Mouse (Mus musculus) testis, adult 2 months (tissue): ENCODE results near the gene Gm21915. TPM values are rescaled to one million over a fixed set of nuclear protein-coding genes. Genes with fewer than 3 reads are reported as not detected.

Experiments used
- H3K27ac ChIP-seq: fragments of 200-500 bp; 2 replicates; pipeline ENCODE4 v1.5.1; 2012; ENCODE audit warnings: low read depth, low read length; ENCODE audit not compliant: control insufficient read depth, insufficient read depth
- H3K27me3 ChIP-seq: fragments of 200-500 bp; 2 replicates; pipeline ENCODE4 v1.6.1; 2012; ENCODE audit warnings: mild to moderate bottlenecking, low read length, moderate library complexity; ENCODE audit not compliant: control insufficient read depth, insufficient read depth
- H3K36me3 ChIP-seq: fragments of 200-500 bp; 2 replicates; pipeline ENCODE4 v1.6.1; 2012; ENCODE audit warnings: mild to moderate bottlenecking, low read length; ENCODE audit not compliant: control insufficient read depth, insufficient read depth
- H3K4me1 ChIP-seq: fragments of 200-500 bp; 2 replicates; pipeline ENCODE4 v1.6.1; 2012; ENCODE audit warnings: low read length; ENCODE audit not compliant: control insufficient read depth, insufficient read depth
- H3K4me3 ChIP-seq: fragments of 200-500 bp; 2 replicates; pipeline ENCODE4 v1.5.1; 2012; ENCODE audit warnings: low read depth, mild to moderate bottlenecking, low read length, moderate library complexity, mixed read lengths; ENCODE audit not compliant: control insufficient read depth
- CTCF ChIP-seq: fragments of 200-500 bp; IDR thresholded peaks from 2 replicates; pipeline ENCODE4 v1.5.1; 2012; ENCODE audit warnings: low read depth, mild to moderate bottlenecking, inconsistent platforms, low read length, moderate library complexity; ENCODE audit not compliant: control insufficient read depth, insufficient read depth, insufficient replicate concordance
- POLR2A ChIP-seq: fragments of 200-500 bp; IDR thresholded peaks from 2 replicates; pipeline ENCODE4 v1.6.1; 2012; ENCODE audit warnings: low read depth, mild to moderate bottlenecking, inconsistent platforms, low read length, moderate library complexity; ENCODE audit not compliant: control insufficient read depth
- polyA plus RNA-seq: library from polyadenylated mRNA; depleted of rRNA; stranded (reverse); fragments of >200 nt; gene quantifications from 2 replicates; pipeline ENCODE4 v1.2.3, GENCODE M21; 2012

Gene Gm21915
- polyA plus RNA-seq, 1 experiment: not detected

DNA sequence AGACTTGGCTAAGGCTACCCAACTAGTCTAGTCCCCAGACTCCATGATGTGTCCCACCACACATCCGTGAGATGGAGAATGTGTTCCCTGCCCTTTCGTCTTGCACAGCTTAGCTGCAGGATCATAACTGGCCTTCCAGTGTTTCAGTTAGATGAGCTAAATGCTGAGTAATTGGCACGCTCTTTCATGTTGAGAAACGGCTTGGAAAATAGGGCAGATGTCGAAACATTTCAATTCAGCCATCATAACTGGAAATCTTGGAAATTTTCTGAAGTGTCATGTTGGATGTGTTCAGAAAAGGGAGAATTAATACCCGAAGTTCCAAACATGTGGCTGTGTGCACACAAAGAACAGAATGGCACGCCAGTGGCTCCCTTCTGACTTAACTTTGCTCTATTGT is 20.1 kb downstream of the Gm21915 start:
- Histone ChIP-seq H3K4me3 (no peak overlapping the region), H3K4me1 (peaks cover 10% of the 10 kb centered on the region), H3K27me3 (no peaks in the 10 kb centered on the region), H3K27ac (no peak overlapping the region), H3K36me3 (no peaks in the 10 kb centered on the region)
- TF ChIP-seq CTCF: no peak
- no peak for TF ChIP-seq POLR2A

DNA sequence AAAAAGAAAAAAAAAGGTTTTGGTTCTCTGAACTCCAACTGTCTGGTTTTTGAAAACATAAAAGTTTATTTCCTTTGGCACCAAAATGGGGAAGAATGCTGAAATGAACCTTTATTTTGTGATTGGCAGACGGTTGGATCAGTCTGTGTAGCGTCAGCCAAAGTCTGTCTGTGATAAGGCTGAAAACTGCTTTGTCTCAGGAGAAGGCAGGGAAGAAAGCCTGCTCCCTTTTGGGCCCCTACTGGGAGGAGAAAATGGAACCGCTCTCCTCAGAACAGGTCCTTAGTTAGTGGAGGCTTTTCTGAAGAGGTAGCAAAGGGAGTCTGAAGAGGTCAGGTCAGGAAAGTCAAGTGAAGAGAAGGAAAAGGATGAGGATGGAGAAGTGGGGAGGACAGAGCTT is 22.6 kb downstream of the Gm21915 start:
- Histone ChIP-seq H3K4me1 (no peaks in the 10 kb centered on the region), H3K36me3 (no peaks in the 10 kb centered on the region), H3K4me3 (no peak overlapping the region), H3K27ac (no peak overlapping the region), H3K27me3 (no peaks in the 10 kb centered on the region)
- TF ChIP-seq CTCF (no peak), POLR2A (no peak)

DNA sequence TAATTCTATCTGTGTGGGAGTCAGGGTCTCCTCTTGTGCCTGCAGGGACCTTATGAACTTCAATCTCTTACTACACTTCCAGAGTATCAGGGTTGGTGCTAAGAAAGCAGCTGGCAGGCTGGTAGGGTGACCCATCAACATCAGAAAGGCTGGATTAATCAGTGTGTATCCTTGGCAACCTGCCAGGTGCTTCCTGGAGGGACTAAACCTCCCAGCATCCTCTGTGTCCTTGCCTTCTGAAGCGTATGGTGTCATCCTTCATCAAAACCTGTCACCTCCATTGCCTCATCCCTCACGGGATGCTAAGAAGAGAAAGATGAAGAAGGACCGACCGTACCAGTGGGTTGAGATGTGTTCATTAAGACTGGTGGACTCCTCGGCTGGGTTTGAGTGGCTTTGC is 23.4 kb downstream of the Gm21915 start:
- Histone ChIP-seq H3K4me3 (no peak overlapping the region), H3K27me3 (no peaks in the 10 kb centered on the region), H3K4me1 (no peaks in the 10 kb centered on the region), H3K36me3 (no peaks in the 10 kb centered on the region), H3K27ac (no peak overlapping the region)
- TF ChIP-seq CTCF (no peak), POLR2A (no peak)

DNA sequence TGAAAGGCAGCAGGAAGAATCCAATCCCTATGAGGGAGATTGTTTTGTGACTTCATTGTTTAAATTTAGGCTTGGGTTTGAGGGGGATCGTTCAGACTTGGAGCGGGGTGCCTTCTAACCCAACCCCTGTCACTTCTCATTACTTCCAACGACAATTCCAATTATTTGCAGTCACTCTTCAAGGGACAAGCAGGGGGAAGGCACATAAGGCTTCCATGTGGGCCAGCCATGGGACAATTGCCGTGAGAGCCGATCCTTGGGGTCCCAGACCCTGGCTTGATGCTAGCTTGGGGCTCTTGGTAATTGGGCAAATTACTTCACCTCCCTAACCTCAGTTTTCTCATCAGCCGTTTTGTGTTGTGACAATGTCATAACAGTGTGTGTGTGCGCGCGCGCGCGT is 23.9 kb downstream of the Gm21915 start:
- TF ChIP-seq CTCF (no peak), POLR2A (no peak)
- Histone ChIP-seq H3K4me1 (no peaks in the 10 kb centered on the region; the same call in 1 of the 2 replicates), H3K4me3 (no peak overlapping the region), H3K36me3 (no peaks in the 10 kb centered on the region), H3K27ac (no peak overlapping the region), H3K27me3 (no peaks in the 10 kb centered on the region)

DNA sequence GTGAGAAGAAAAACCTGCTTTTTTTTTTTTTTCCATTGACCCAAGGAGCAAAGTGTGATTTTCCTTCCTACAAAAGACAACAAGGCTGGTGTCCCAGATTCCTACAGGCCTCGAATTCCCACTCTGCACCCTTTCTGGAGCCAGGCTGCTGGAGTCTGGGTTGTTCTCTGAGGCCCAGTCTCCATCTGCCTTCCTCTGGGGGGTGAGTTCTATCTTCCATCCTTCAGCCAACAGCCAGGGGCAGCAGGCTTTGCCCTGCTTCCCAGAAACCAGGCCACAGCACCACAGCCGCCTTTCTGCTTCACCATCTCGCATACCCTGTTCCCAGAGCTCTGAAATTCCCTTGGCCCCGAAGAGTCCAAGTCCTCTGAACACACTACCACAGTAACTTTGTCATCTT is 25.7 kb downstream of the Gm21915 start:
- Histone ChIP-seq H3K27ac (no peak overlapping the region), H3K4me1 (no peaks in the 10 kb centered on the region; the same call in 1 of the 2 replicates), H3K27me3 (no peaks in the 10 kb centered on the region), H3K4me3 (no peak overlapping the region), H3K36me3 (no peaks in the 10 kb centered on the region)
- TF ChIP-seq CTCF (no peak), POLR2A (no peak)

DNA sequence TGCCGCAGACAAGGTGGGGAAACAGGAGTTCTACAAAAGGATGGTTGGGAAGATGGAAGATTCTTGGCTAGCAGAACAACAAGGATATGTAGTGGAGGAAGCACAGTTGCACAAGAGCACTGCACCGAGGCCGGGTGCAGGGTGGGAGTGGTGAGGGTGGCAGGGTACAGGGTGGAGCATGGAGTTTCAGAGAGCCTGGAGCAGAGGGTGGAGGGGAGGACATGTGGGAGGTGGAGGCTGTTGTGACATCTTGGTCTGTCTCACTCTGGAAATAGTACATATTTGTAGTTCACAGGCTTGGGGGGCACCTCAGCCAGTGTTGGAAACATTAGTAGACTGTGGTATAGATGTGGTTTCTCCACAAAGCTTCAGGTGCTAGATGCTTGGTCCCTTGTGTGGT is 28.8 kb downstream of the Gm21915 start:
- Histone ChIP-seq H3K4me1 (no peaks in the 10 kb centered on the region; the same call in 1 of the 2 replicates), H3K36me3 (no peaks in the 10 kb centered on the region), H3K27me3 (no peaks in the 10 kb centered on the region), H3K4me3 (no peak overlapping the region), H3K27ac (no peak overlapping the region)
- TF ChIP-seq POLR2A: no peak
- TF ChIP-seq CTCF: no peak

DNA sequence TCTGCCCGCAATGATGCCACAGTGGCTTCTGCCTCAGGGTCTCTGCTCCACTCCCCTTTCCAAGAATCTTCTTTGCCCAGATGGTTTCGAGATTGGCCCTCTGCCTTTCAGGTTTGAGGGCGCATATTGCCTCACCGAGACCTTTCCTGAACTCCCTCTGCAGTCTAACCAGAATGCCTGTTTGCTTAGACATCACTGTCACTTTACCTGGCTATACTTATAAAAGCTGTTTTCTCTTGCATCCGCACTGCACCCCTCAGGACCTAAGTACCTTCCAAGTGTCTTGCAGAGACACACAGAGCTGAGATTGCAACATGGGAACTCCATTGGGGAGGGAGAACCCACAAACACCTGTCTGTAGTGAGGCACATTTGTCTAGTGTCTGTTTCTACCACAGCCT is 29.8 kb downstream of the Gm21915 start:
- Histone ChIP-seq H3K27ac (no peak overlapping the region), H3K4me1 (no peaks in the 10 kb centered on the region; the same call in 1 of the 2 replicates), H3K27me3 (no peaks in the 10 kb centered on the region), H3K4me3 (no peak overlapping the region), H3K36me3 (no peaks in the 10 kb centered on the region)
- TF ChIP-seq POLR2A (no peak), CTCF (no peak)
